Mouse (Mus musculus) intestine, postnatal 0 days (tissue): Measurements from ENCODE around the gene Cradd. TPM values are rescaled to one million over a fixed set of nuclear protein-coding genes. Genes with fewer than 3 reads are reported as not detected.

Source experiments
- ATAC-seq: fragments of 200-750 bp; cut with Nextera tagmentation; 2 replicates; pipeline ENCODE4 v1.8.0; 2017; ENCODE audit warnings: mild to moderate bottlenecking, moderate TSS enrichment, moderate library complexity
- H3K27ac ChIP-seq: fragments of 300-500 bp; sonication (generic); 2 replicates; pipeline ENCODE4 v1.5.1; 2014; ENCODE audit warnings: mild to moderate bottlenecking, low read depth, low read length, moderate library complexity
- H3K27me3 ChIP-seq: fragments of 300-500 bp; sonication (generic); replicated peaks from 2 replicates; pipeline ENCODE4 v1.6.1; 2014; ENCODE audit warnings: low read length, mixed read lengths; ENCODE audit not compliant: control insufficient read depth, insufficient read depth
- H3K36me3 ChIP-seq: fragments of 300-500 bp; sonication (generic); 2 replicates; pipeline ENCODE4 v1.6.1; 2014; ENCODE audit warnings: mild to moderate bottlenecking, moderate library complexity; ENCODE audit not compliant: control insufficient read depth, insufficient read depth
- H3K4me1 ChIP-seq: fragments of 300-500 bp; sonication (generic); replicated peaks from 2 replicates; pipeline ENCODE4 v1.6.1; 2014; ENCODE audit warnings: antibody characterized with exemption, low read length, mixed read lengths; ENCODE audit not compliant: control insufficient read depth, insufficient read depth
- H3K4me2 ChIP-seq: fragments of 300-500 bp; sonication (generic); replicated peaks from 2 replicates; pipeline ENCODE4 v1.6.1; 2014; ENCODE audit warnings: low read depth, mild to moderate bottlenecking, moderate library complexity
- H3K4me3 ChIP-seq: fragments of 300-500 bp; sonication (generic); 2 replicates; pipeline ENCODE4 v1.5.1; 2014; ENCODE audit warnings: low read depth, low read length
- H3K9ac ChIP-seq: fragments of 300-500 bp; sonication (generic); 2 replicates; pipeline ENCODE4 v1.6.1; 2014; ENCODE audit warnings: mild to moderate bottlenecking, low read depth, low read length
- H3K9me3 ChIP-seq: fragments of 300-500 bp; sonication (generic); 2 replicates; pipeline ENCODE4 v1.6.1; 2016; ENCODE audit warnings: mixed run types; ENCODE audit not compliant: control insufficient read depth
- CTCF ChIP-seq: sonication (generic); IDR thresholded peaks from 2 replicates; pipeline ENCODE4 v1.5.1; 2016; ENCODE audit warnings: low read depth, mild to moderate bottlenecking, control low read depth, antibody characterized with exemption, moderate library complexity
- WGBS: fragments of 180-500 bp; shearing (Covaris S2); extraction: QIAGEN DNeasy Blood & Tissue Kit; methylation state at CpG from one replicate; pipeline ENCODE4 v1.1.7; 2014; 5-methylcytosine and 5-hydroxymethylcytosine counted together
- polyA plus RNA-seq: library from polyadenylated mRNA; unstranded; fragments of >200 nt; fragmentation: Nextera tagmentation; extraction: Ambion mirVana; gene quantifications from 2 replicates; pipeline ENCODE4 v1.2.1, GENCODE M21; 2015

Cradd gene
- polyA plus RNA-seq, 1 experiment from 2014 or later, result 12.5 TPM

- no peak for TF ChIP-seq CTCF
- ATAC-seq, result no peak
- 77% methylated on average over 10 of the region's 10 CpGs for WGBS
These were observed 142.4 kb downstream of the Cradd start for GRCm38 (mm10) chr10:95181553-95181952.

DNA sequence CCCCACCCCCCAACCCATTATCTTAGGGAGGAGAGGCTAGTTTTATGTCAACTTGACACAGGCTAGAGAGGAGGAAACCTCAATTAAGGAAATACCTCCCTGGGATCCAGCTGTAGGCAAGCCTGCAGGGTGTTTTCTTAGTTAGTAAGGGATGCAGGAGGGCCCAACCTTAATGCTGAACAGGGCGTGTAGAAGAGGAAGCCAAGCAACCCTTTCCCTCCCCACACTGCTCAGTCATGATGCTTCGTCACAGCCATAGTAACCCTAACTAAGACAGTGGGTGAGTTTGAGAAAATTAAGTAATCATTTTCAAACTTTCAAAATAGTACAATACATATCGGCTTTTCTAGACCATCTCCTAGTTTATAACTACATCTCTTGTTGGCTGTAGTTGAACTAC lies 143.0 kb downstream of the Cradd start:
- Histone ChIP-seq H3K4me1 (no peaks in the 10 kb centered on the region), H3K4me2 (no peak overlapping the region), H3K4me3 (no peak overlapping the region), H3K27ac (no peak overlapping the region), H3K27me3 (no peaks in the 10 kb centered on the region), H3K9me3 (no peaks in the 10 kb centered on the region), H3K36me3 (no peaks in the 10 kb centered on the region), H3K9ac (no peak overlapping the region)
- TF ChIP-seq CTCF, result no peak
- ATAC-seq, result no peak
- 71% methylated on average over 3 of the region's 3 CpGs for WGBS

More at GRCm38 (mm10) chr10:95181553-95181952, 142.4 kb downstream of the Cradd start:
- Histone ChIP-seq H3K4me2 (no peak overlapping the region), H3K27me3 (no peaks in the 10 kb centered on the region), H3K4me1 (no peaks in the 10 kb centered on the region), H3K9ac (no peak overlapping the region), H3K27ac (no peak overlapping the region), H3K4me3 (no peak overlapping the region), H3K36me3 (no peaks in the 10 kb centered on the region), H3K9me3 (no peaks in the 10 kb centered on the region)

DNA sequence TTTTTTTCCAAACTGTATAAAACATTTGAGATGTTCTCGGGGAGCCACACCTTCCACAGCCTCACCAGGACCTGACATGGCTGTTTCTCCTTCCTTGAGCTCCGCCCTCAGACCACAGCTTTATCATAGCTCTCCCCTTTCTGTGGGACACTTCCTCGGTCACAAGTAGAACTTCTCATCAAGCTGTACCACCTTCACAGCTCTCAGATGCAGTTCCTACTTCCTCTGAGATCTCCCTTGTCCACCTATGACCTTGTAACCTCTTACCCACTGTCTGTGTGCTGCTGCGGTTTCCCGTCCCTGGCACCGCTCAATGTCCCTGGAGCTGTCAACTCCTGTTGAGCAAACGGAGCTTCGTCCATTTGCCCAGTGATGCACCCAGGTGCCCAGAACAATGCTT lies 143.8 kb downstream of the Cradd start:
- H3K27ac ChIP-seq, result no peak overlapping the region
- 75% methylated on average over 8 of the region's 8 CpGs for WGBS
- no peak overlapping the region for H3K4me2 ChIP-seq

DNA sequence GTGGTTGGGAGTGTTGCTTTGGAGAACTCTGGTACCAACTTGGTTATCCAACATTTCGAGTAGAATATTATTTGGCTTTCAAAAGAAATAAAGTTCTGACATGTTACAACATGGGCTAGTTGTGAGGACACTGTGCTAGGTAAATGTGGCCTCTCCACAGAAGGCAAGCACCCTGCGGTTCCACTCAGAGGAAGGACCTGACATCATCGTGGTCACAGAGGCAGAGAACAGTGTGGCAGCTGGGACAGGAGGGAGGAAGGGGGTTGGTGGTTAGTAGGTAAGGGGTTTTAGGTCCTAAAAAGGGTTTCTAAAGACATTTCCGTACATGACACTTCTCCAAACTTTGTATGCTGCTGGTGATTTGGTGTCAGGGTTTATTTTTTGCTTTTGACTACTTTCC lies 145.1 kb downstream of the Cradd start:
- no peaks in the 10 kb centered on the region for H3K36me3 ChIP-seq
- no peaks in the 10 kb centered on the region for H3K4me1 ChIP-seq
- 77% methylated on average over 4 of the region's 4 CpGs for WGBS

More for the DNA sequence above, 143.8 kb downstream of the Cradd start:
- H3K36me3 ChIP-seq, result no peaks in the 10 kb centered on the region
- TF ChIP-seq CTCF, result no peak
- no peaks in the 10 kb centered on the region for H3K9me3 ChIP-seq
- H3K9ac ChIP-seq, result no peak overlapping the region
- H3K27me3 ChIP-seq, result no peaks in the 10 kb centered on the region
- no peak for ATAC-seq
- no peak overlapping the region for H3K4me3 ChIP-seq
- H3K4me1 ChIP-seq, result no peaks in the 10 kb centered on the region

DNA sequence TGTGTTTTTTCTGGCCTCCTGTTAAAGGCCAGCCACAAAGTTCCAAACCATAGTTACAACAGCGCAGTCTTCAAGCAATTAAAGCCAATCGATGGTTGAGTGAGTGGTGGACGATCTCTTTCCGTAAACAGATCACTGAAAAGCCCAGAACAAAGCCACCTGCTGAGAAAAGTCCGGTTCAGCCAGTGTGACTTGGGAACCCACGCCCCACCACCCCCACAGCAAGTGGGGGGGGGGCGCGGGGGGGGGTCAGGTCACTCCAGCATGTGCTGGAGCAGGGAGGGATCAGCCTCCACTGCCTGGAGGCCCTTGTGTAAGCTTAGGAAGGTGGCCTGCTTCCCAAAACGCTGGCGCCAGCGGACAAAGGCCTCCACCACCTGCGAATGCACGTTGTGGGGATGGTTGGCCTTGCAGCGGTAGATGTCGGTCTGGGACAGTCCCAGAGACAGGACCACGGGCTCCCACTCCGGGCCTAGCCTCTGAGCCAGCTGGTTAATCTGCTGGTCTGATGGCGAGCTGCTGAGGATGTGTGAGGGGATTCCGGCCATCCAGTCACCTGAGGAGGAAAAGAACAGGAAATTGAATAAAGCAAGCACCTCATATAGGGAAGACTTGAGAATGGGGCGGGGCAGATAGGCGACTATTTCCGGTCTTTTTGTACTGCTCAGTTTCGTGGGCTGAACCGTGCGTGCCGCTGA lies 148.4 kb downstream of the Cradd start:
- ATAC-seq, result no peak
- H3K27ac ChIP-seq, result no peak overlapping the region
- H3K4me1 ChIP-seq, result no peaks in the 10 kb centered on the region
- H3K9ac ChIP-seq, result no peak overlapping the region
- no peaks in the 10 kb centered on the region for H3K27me3 ChIP-seq
- H3K36me3 ChIP-seq, result no peaks in the 10 kb centered on the region
- H3K4me3 ChIP-seq, result no peak overlapping the region
- H3K4me2 ChIP-seq, result no peak overlapping the region
- H3K9me3 ChIP-seq, result no peaks in the 10 kb centered on the region
- 66% methylated on average over 26 of the region's 26 CpGs for WGBS
- no peak for TF ChIP-seq CTCF

More for the DNA sequence above, 145.1 kb downstream of the Cradd start:
- no peak overlapping the region for H3K4me3 ChIP-seq
- H3K27me3 ChIP-seq, result no peaks in the 10 kb centered on the region
- TF ChIP-seq CTCF, result no peak
- no peak overlapping the region for H3K27ac ChIP-seq
- H3K9me3 ChIP-seq, result no peaks in the 10 kb centered on the region
- H3K4me2 ChIP-seq, result no peak overlapping the region
- ATAC-seq, result no peak
- no peak overlapping the region for H3K9ac ChIP-seq

GRCm38 (mm10) chr10:95174260-95174659 lies 149.7 kb downstream of the Cradd start:
- no peak overlapping the region for H3K9ac ChIP-seq
- no peak for TF ChIP-seq CTCF
- WGBS, result 79% methylated on average over 6 of the region's 6 CpGs
- ATAC-seq, result no peak
- no peak overlapping the region for H3K27ac ChIP-seq
- no peak overlapping the region for H3K4me3 ChIP-seq
- H3K36me3 ChIP-seq, result no peaks in the 10 kb centered on the region
- no peak overlapping the region for H3K4me2 ChIP-seq
- no peaks in the 10 kb centered on the region for H3K9me3 ChIP-seq
- no peaks in the 10 kb centered on the region for H3K27me3 ChIP-seq
- no peaks in the 10 kb centered on the region for H3K4me1 ChIP-seq
